Mouse (Mus musculus) heart, adult 2 months (tissue): ENCODE data around the gene Rps6ka5.

Source experiments
- CTCF ChIP-seq: fragments of 200-600 bp; IDR thresholded peaks from 2 replicates; pipeline ENCODE4 v1.8.1; 2022; ENCODE audit warnings: antibody characterized with exemption, mild to moderate bottlenecking, moderate library complexity
- POLR2A ChIP-seq: fragments of 200-500 bp; IDR thresholded peaks from 2 replicates; pipeline ENCODE4 v1.6.1; 2011; ENCODE audit warnings: mild to moderate bottlenecking, low read depth, low read length, control low read depth; ENCODE audit not compliant: insufficient read depth

DNA sequence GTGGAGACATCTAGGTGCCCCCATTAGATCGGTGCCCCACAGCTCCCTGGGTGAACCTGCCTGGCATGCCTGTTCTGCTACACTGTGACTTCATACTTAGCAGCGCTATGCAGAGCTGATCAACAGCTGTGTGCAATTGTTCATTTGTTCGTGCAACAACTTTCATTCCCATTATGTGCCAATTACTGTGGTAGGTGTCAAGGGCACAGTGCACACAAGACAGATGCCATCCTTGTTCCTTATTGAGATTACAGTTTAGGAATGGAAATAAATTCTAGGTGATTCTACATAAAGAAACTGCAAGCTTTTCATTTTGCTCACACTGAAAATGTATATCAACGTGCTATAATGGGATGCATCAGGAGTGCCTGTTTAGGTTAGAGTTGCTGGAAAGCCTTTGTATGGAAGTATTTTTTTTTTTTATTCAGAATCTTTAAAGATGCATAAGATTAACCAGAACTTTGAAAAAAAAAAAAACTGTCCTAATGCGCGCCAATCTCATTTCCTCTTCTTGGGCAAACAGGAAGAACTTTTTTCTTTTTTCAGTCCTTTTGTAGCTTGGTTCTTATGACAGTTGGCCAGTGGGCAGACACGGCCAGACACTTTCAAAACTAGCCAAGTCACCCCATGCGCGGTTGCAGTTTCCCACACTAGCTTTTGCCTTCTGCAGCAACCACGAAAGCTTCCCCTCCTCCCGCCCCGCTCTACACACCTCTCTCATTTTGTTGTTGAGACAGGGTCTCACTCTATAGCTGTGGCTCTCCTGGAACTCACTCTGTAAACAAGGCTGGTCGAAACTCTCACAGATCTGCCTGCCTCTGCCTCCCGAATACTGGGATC lies 2.1 kb upstream of the Rps6ka5 start:
- TF ChIP-seq CTCF, result no peak
- TF ChIP-seq POLR2A, result no peak
